Mouse (Mus musculus) adrenal gland, adult (tissue): ENCODE measurements at regions not wholly inside any gene's neighbourhood (a gene's known extent, or its start where the extent isn't known, plus 50 kb on each side); places are given as distances from the start of the nearest gene placed in this dataset.
A peak's percentile ranks its signal among the peaks of the same experiment; 100 is the strongest.

Experiments used
- DNase-seq, 2 experiments: peaks; one replicate each; pipeline ENCODE4 v3.0.0; 2022 to 2023; ENCODE audit warnings: low spot score in 1 of 2; ENCODE audit not compliant: inconsistent age in 2 of 2

- DNase-seq, result no peak
Observed at GRCm38 (mm10) chr4:6600766-6601367, 1638.0 kb downstream of the Car8 start.

GRCm38 (mm10) chr4:6596321-6596720 lies 1642.5 kb downstream of the Car8 start:
- DNase-seq, result peak in 1 of 2 experiments; percentile 46

DNA sequence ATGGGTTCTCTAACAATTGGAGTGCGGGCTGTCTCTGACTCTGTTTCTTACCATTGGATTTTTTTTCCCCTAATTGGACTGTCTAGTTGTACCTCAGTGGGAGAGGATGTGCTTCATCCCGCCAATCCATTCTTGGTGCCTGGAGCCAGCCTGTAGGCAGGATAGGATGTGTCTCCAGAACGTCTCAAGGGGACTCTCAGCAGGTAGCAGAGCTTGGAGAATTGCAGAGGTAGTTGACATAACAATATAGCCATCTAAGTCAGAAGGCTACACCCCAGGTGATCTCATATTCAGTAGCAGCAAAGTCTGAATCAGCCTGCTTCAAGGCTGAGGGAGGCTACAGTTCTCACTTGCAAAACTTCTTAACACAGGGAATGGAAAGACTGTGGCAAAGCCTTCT lies 1646.0 kb downstream of the Car8 start:
- DNase-seq, result peak in 1 of 2 experiments; percentile 43

- DNase-seq, result peak in 1 of 2 experiments; percentile 64
Observed at GRCm38 (mm10) chr4:6561604-6562357, 1677.1 kb downstream of the Car8 start.

- DNase-seq, result peak in 1 of 2 experiments; percentile 73
Observed at GRCm38 (mm10) chr4:6539626-6540025, 1699.2 kb downstream of the Car8 start.

GRCm38 (mm10) chr4:6532441-6532840 lies 1706.4 kb downstream of the Car8 start:
- DNase-seq, result peak in 1 of 2 experiments; percentile 65

GRCm38 (mm10) chr4:6517626-6518025 lies 1721.2 kb downstream of the Car8 start:
- DNase-seq, result peak in 1 of 2 experiments; percentile 31

DNA sequence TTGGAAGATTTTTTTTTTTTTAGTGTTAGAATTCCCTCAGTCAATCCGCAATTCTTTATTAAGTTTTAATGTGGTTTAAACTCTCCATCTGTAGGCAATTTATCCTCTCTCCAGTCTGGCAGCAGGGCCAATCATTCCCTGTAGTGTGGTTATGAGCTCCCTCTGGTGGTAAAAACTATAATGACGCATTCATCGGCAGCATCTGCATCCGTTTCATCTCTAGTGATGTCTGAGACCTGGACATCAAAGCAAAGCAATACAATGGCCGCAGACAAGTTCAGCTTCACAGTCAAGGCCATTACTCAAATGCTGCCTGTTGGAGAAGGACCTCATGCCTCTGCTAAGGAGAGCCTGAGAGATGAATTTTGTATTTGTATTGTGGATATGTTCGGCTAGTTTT lies 1721.7 kb upstream of the Impad1 start:
- DNase-seq, result peak; percentile 46 to 92

DNA sequence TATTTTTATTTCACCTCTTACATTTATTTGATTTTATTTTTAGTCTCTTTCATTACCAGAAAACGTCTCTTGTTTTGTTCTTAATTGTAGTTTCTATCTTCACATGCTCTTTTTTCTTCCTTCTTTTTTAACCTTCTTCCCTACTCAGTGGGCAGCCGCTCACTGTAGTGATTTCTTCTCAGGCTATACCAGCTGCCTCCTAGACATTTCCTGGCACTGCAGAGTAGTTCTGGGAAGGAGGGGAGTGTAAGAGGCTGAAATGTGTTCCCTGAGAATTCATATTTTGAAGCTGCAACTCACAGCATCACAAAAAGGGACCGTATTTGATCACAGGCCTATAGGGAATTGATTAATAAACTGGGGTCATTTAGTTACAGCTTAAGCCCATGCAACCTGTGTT lies 1720.5 kb upstream of the Impad1 start:
- no peak for DNase-seq

DNA sequence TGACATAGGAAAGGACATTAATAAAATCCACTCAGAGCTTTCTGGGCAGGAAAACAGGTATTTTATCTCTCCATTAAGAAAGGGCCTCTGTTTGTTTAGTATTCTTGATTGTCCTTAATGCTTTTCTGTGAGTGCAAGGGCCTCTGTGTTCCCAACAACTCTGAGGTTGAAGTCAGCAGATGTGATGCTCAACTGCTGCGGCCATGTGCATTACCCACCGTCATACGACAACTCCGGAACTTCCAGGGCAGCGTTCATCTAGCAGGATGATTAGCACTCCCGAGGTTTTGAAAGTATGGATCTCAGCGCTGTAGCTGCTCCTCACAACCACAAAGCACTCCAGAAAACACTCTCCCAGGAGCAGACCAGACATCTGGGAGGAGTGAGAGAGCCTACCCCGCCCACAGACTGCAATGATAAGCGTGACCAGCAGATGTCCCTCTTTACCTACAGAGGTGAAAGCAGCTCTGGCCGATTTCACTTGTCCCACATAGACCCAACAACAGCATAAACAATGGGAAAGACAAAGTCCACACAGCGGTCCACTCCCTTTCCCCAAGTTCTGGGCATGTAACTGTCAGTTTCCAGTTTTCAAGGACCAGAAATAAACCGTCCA lies 1719.7 kb upstream of the Impad1 start:
- DNase-seq, result peak; percentile 64 to 93

GRCm38 (mm10) chr4:6508091-6508490 lies 1714.9 kb upstream of the Impad1 start:
- no peak for DNase-seq
